Mouse (Mus musculus): ENCODE measurements around the gene Cks1brt. TPM values are rescaled to one million over a fixed set of nuclear protein-coding genes. Genes with fewer than 3 reads are reported as not detected.

Cks1brt gene
- polyA plus RNA-seq, 1 experiment = not detected

DNA sequence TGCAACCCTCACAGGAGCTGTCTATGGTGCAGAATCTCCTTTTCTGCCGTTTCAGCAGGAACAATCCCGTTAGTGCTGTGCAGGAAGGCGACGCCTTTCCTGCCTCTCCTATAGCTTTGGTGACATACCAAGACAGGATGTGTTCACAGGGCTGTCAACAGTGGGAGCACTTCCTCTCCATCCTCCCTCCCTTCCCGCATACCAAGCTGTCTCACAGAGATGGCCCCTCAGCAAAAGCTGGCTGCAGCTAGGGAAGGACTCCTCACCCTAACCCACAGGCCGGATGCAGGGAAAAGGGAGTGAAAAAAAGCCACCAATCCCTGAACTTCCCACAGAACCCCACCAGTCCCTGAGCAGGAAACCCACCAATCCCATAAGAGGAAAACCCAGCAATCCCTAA, 69.3 kb downstream of the Cks1brt start:
- TF ChIP-seq CTCF (IDR thresholded peaks at IDR 0.05; ENCODE audit: extremely low read depth, insufficient read length, insufficient replicate concordance, low read depth, low read length) = no peak
- TF ChIP-seq POLR2A (IDR thresholded peaks at IDR 0.05; ENCODE audit: low read depth, low read length) = no peak
- 35% methylated on average over 6 of the region's 6 CpGs for WGBS
- H3K4me3 ChIP-seq (ENCODE audit: low read depth, low read length) = no peak overlapping the region
- no peak overlapping the region for H3K27ac ChIP-seq (ENCODE audit: insufficient read depth, low read depth, low read length)
- H3K4me1 ChIP-seq (ENCODE audit: control insufficient read depth, insufficient read depth, insufficient read length, low read length) = no peaks in the 10 kb centered on the region
- H3K36me3 ChIP-seq (ENCODE audit: control insufficient read depth, insufficient read depth, low read length) = no peaks in the 10 kb centered on the region
- H3K27me3 ChIP-seq (ENCODE audit: control insufficient read depth, insufficient read depth, low read length) = no peaks in the 10 kb centered on the region; the same call in 1 of the 2 replicates

Other genes starting within 250 kb of the Cks1brt start
- 0.30 and 0.38 TPM in 2 replicates for gene Klf1, start 250.0 kb upstream of the Cks1brt start, polyA plus RNA-seq (2012; rRNA removed)
- gene Dnase2a, start 243.4 kb upstream of the Cks1brt start, polyA plus RNA-seq (2012; rRNA removed) = 4.1 and 5.9 TPM in 2 replicates
- gene Mast1, start 214.6 kb upstream of the Cks1brt start, polyA plus RNA-seq (2012; rRNA removed) = 0.50 and 0.71 TPM in 2 replicates
- gene Rtbdn, start 204.9 kb upstream of the Cks1brt start, polyA plus RNA-seq (2012; rRNA removed) = 0.15 TPM in 1 of 2 replicates, not detected in the other
- gene Gm49661, start 182.5 kb upstream of the Cks1brt start, polyA plus RNA-seq (2012; rRNA removed) = 3.2 TPM in 1 of 2 replicates, not detected in the other
- gene Prdx2, start 182.3 kb upstream of the Cks1brt start, polyA plus RNA-seq (2012; rRNA removed) = 70.6 and 141 TPM in 2 replicates
- 14.5 and 29.1 TPM in 2 replicates for gene Rnaseh2a, start 182.2 kb upstream of the Cks1brt start, polyA plus RNA-seq (2012; rRNA removed)
- 122 and 329 TPM in 2 replicates for gene Junb, start 173.2 kb upstream of the Cks1brt start, polyA plus RNA-seq (2012; rRNA removed)
- 26.3 and 56.9 TPM in 2 replicates for gene Hook2, start 161.3 kb upstream of the Cks1brt start, polyA plus RNA-seq (2012; rRNA removed)
- 0.33 TPM in 1 of 2 replicates, not detected in the other for gene Best2, start 137.4 kb upstream of the Cks1brt start, polyA plus RNA-seq (2012; rRNA removed)
- gene Asna1, start 126.6 kb upstream of the Cks1brt start, polyA plus RNA-seq (2012; rRNA removed) = 71.8 and 128 TPM in 2 replicates
- gene Trir, start 125.1 kb upstream of the Cks1brt start, polyA plus RNA-seq (2012; rRNA removed) = 82.6 and 135 TPM in 2 replicates
- 19.8 and 32.0 TPM in 2 replicates for gene Tnpo2, start 115.0 kb upstream of the Cks1brt start, polyA plus RNA-seq (2012; rRNA removed)
- 36.4 and 52.5 TPM in 2 replicates for gene Fbxw9, start 91.9 kb upstream of the Cks1brt start, polyA plus RNA-seq (2012; rRNA removed)
- gene Gm5741, start 83.9 kb upstream of the Cks1brt start, polyA plus RNA-seq (2012; rRNA removed) = 1.4 TPM in 1 of 2 replicates, not detected in the other
- 34.8 and 47.2 TPM in 2 replicates for gene Dhps, start 80.2 kb upstream of the Cks1brt start, polyA plus RNA-seq (2012; rRNA removed)
- 66.0 and 79.1 TPM in 2 replicates for gene Wdr83os, start 71.2 kb upstream of the Cks1brt start, polyA plus RNA-seq (2012; rRNA removed)
- 13.4 and 26.8 TPM in 2 replicates for gene Wdr83, start 70.6 kb upstream of the Cks1brt start, polyA plus RNA-seq (2012; rRNA removed)
- 28.8 and 38.1 TPM in 2 replicates for gene Man2b1, start 68.7 kb upstream of the Cks1brt start, polyA plus RNA-seq (2012; rRNA removed)
- 0.11 and 0.96 TPM in 2 replicates for gene Zfp791, start 28.8 kb upstream of the Cks1brt start, polyA plus RNA-seq (2012; rRNA removed)
- not detected in 2 replicates for gene Olfr371, start 74.1 kb downstream of the Cks1brt start, polyA plus RNA-seq (2012; rRNA removed)
- 2.1 and 3.2 TPM in 2 replicates for gene Orc6, start 147.7 kb downstream of the Cks1brt start, polyA plus RNA-seq (2012; rRNA removed)
- gene Vps35, start 147.9 kb downstream of the Cks1brt start, polyA plus RNA-seq (2012; rRNA removed) = 2.2 and 3.4 TPM in 2 replicates
- gene Mylk3, start 234.4 kb downstream of the Cks1brt start, polyA plus RNA-seq (2012; rRNA removed) = 0.05 TPM in 1 of 2 replicates, not detected in the other